Mouse (Mus musculus): ENCODE measurements around the gene Tmem255b. TPM values are rescaled to one million over a fixed set of nuclear protein-coding genes. Genes with fewer than 3 reads are reported as not detected.

Gene Tmem255b
- total RNA-seq, 2 experiments from 2014 or later: 5.4 to 6.7 TPM

Other genes with a start within 250 kb of the Tmem255b start
- 1 to 10 TPM; 4.9 to 5.1 TPM for gene Grtp1, start 234.6 kb upstream of the Tmem255b start, total RNA-seq (2021)
- gene Adprhl1, start 181.0 kb upstream of the Tmem255b start, total RNA-seq (2021): 100 to 1,000 TPM; 577 to 637 TPM
- 10 to 100 TPM; 64.4 to 68.7 TPM for gene Dcun1d2, start 147.1 kb upstream of the Tmem255b start, total RNA-seq (2021)
- gene Tmco3, start 147.0 kb upstream of the Tmem255b start, total RNA-seq (2021): 10 to 100 TPM; 27.4 to 28.2 TPM
- 10 to 100 TPM; 35.2 to 38.1 TPM for gene Tfdp1, start 96.4 kb upstream of the Tmem255b start, total RNA-seq (2021)
- under 1 TPM in 1 of 2 experiments, not detected in 1; 0.44 TPM for gene Atp4b, start 38.4 kb upstream of the Tmem255b start, total RNA-seq (2021)
- not detected for gene Grk1, start 30.1 kb upstream of the Tmem255b start, total RNA-seq (2021)
- gene Gas6, start 59.3 kb downstream of the Tmem255b start, total RNA-seq (2021): 100 to 1,000 TPM; 115 to 123 TPM
- not detected for gene 1700029H14Rik, start 127.3 kb downstream of the Tmem255b start, total RNA-seq (2021)
- gene Rasa3, start 242.4 kb downstream of the Tmem255b start, total RNA-seq (2021): 10 to 100 TPM; 11.2 to 14.0 TPM